In the genomic region with DNA sequence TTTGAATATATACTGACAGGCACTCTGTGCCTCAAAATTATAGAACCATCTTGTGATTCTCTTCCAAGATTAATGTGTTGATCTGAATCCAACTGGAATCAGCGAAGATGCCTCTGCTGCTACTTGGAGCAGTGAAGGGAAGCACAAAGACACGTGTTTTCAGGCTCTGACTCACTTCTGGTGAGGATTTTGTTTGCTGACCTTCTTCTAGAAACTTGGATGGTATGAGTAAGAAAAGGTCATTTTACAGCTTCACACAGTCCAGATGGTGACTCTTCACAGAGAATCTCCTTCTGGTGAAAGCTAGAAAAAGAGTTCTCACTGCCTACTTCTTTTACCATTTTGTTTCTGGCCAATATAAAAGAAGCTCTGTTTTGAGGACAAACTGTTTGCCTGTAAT, we compare ENCODE assay signal across 14 mouse cellular contexts.
DNase-seq lines count a peak whose midpoint lies in the region; ATAC-seq and TF ChIP-seq lines count a peak whose summit lies in the region.
"Had no signal": no experiment of that assay in that cellular context is flagged by ENCODE, and none has a peak within 500 bp of the region (broad histone marks: within the 10 kb centered on the region; RNA-seq: fewer than 3 reads in every experiment).

No protein-coding gene starts in this region.

- no peak for TF ChIP-seq CTCF in left cerebral cortex, adult 2 months (IDR thresholded peaks at IDR 0.05)

- WGBS in liver, embryonic 12.5 days (ENCODE audit: insufficient replicate concordance), result 81% methylated on average over 2 of the region's 2 CpGs

- no peak for ATAC-seq in liver, embryonic 12.5 days
- ATAC-seq in granulocyte monocyte progenitor cell, adult 5-6 weeks (replicated peaks; ENCODE audit: poor library complexity, severe bottlenecking), result no peak
- ATAC-seq: midbrain, embryonic 13.5 days had no signal

- peaks cover 14% of the 10 kb centered on the region for H3K4me1 ChIP-seq in liver, embryonic 12.5 days
- H3K4me1 ChIP-seq: hindbrain, embryonic 15.5 days; kidney, embryonic 15.5 days; lung, embryonic 15.5 days; midbrain, embryonic 13.5 days had no signal

- H3K36me3 ChIP-seq in liver, embryonic 12.5 days, result no peaks in the 10 kb centered on the region
- H3K36me3 ChIP-seq: hindbrain, embryonic 15.5 days; kidney, embryonic 15.5 days; lung, embryonic 15.5 days; midbrain, embryonic 13.5 days had no signal

- H3K9me3 ChIP-seq in liver, embryonic 12.5 days (replicated peaks), result no peaks in the 10 kb centered on the region
- H3K9me3 ChIP-seq: hindbrain, embryonic 15.5 days; kidney, embryonic 15.5 days; lung, embryonic 15.5 days; midbrain, embryonic 13.5 days had no signal

- no peak overlapping the region for H3K4me3 ChIP-seq in left cerebral cortex, adult 2 months
- no peak overlapping the region for H3K4me3 ChIP-seq in liver, embryonic 12.5 days
- H3K4me3 ChIP-seq: hindbrain, embryonic 15.5 days; kidney, embryonic 15.5 days; lung, embryonic 15.5 days; midbrain, embryonic 13.5 days had no signal

- H3K27me3 ChIP-seq in liver, embryonic 12.5 days (replicated peaks), result no peaks in the 10 kb centered on the region
- H3K27me3 ChIP-seq: hindbrain, embryonic 15.5 days; kidney, embryonic 15.5 days; lung, embryonic 15.5 days; midbrain, embryonic 13.5 days had no signal

- intact Hi-C loops in left cerebral cortex, adult 2 months (cut with DNase I), result loop anchor here (2.0 to 10.0 kb wide), 2 partner anchors 67 to 733 kb away; no protein-coding TSS in a partner anchor

- peak; percentile 1 for DNase-seq in gastrocnemius, adult 18-20 months (ENCODE audit: low spot score)
- DNase-seq in gastrocnemius, postnatal 4 days (ENCODE audit: low spot score in 2 of 2), result no peak
- peak; percentile 26 for DNase-seq in Muller cell, postnatal 12 days (ENCODE audit: inconsistent ontology term)
- peak; percentile 88 for DNase-seq in brain, adult 2 months (ENCODE audit: low read depth, low spot score)
- DNase-seq in left cerebral cortex, adult 2 months (ENCODE audit: extremely low spot score in 1 of 2, low spot score in 2 of 2), result peak in 1 of 2 experiments; percentile 26
- no peak for DNase-seq in thymus, postnatal 14 days
- DNase-seq: cerebellum, postnatal 36 days; retina, postnatal 1 day had no signal

- peak overlapping the region; percentile 55; the same call in 1 of the 2 replicates for H3K27ac ChIP-seq in left cerebral cortex, adult 2 months
- H3K27ac ChIP-seq in liver, embryonic 12.5 days, result no peak overlapping the region
- H3K27ac ChIP-seq: hindbrain, embryonic 15.5 days; kidney, embryonic 15.5 days; lung, embryonic 15.5 days; midbrain, embryonic 13.5 days had no signal

- no peak overlapping the region for H3K4me2 ChIP-seq in liver, embryonic 12.5 days
- H3K4me2 ChIP-seq: hindbrain, embryonic 15.5 days; kidney, embryonic 15.5 days; lung, embryonic 15.5 days; midbrain, embryonic 13.5 days had no signal

- no peak overlapping the region for H3K9ac ChIP-seq in liver, embryonic 12.5 days
- H3K9ac ChIP-seq: hindbrain, embryonic 15.5 days; kidney, embryonic 15.5 days; lung, embryonic 15.5 days; midbrain, embryonic 13.5 days had no signal

Comparison
In these comparisons a context has a peak if more than half of its experiments do, and no peak if none do; other contexts are left out.
1. DNase-seq: peak in gastrocnemius, adult 18-20 months (single experiment), Muller cell, postnatal 12 days (single experiment) and brain, adult 2 months (single experiment); none in gastrocnemius, postnatal 4 days (0 of 2) and thymus, postnatal 14 days (single experiment).